Mouse (Mus musculus): Measurements from ENCODE around the gene Itga8.

DNA sequence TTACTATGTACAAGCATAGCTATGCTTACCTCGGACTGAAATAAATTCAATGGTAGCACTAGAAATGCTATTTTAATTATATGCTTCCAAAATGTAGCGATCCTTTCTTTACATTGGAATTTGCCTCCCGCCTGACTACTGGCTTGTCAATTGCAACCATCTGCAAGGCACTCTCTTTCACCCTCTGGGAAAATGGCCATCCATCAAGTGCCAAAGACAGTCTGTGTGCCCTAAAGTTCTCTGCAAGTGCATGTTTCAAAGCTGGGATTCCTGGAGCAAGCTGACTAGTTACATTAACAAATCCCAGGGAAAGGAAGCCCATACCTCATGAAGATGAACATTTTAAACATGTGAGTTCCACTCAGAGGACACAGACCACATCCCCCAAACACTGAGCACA lies 145.3 kb downstream of the Itga8 start:
- no peak for TF ChIP-seq POLR2A (IDR thresholded peaks at IDR 0.05; ENCODE audit: insufficient read depth, low read depth, low read length)
- no peak for TF ChIP-seq CTCF (IDR thresholded peaks at IDR 0.05; ENCODE audit: insufficient read depth, low read depth, low read length)
